Mouse (Mus musculus) frontal cortex, postnatal 14 days (tissue): Measurements from ENCODE around the gene Dnah5.
"Not testable (repeated sequence)": the region's sequence is repeated elsewhere in the genome, so short reads cannot be mapped to it uniquely, and the experiment has no call there.

ENCODE experiments used
- DNase-seq, 2 experiments: peaks; one replicate each; pipeline ENCODE4 v3.0.0; 2022; ENCODE audit warnings: low spot score in 2 of 2

Gene Dnah5

DNA sequence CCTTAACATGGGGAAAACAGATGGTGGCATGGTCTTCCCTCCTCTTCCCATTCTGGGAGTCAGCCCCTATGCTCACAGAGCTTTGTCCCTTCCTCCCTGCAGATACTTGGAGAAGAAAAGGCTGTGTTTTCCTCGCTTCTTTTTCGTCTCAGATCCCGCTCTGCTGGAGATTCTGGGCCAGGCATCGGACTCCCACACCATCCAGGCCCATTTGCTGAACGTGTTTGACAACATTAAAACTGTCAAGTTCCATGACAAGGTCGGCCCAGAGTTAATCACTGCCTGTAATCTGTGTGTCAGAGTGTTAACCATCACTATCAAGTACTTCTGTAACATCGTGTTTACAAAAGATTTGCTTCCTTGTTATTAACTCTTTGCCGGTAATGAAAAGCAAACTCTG, 103.6 kb downstream of the Dnah5 start:
- no peak for DNase-seq

DNA sequence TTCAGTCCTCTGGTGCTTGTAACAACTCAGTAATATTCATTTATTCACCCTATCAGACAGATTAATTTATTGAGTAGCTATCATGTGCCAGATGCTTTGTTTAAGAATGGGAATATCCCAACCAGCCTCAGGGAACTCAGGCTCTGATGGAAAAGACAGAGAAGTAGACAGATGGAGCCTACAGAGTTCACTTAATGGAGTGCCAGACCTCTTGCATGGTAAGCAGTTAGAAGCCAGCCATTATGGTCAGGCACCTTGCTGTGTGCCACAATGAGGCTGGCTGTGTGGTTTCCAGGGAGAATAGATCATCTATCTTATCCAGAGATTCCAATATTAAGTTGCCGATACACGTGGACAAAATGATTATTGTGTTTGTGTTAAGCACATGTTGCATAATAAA, 104.3 kb downstream of the Dnah5 start:
- DNase-seq, result no peak

DNA sequence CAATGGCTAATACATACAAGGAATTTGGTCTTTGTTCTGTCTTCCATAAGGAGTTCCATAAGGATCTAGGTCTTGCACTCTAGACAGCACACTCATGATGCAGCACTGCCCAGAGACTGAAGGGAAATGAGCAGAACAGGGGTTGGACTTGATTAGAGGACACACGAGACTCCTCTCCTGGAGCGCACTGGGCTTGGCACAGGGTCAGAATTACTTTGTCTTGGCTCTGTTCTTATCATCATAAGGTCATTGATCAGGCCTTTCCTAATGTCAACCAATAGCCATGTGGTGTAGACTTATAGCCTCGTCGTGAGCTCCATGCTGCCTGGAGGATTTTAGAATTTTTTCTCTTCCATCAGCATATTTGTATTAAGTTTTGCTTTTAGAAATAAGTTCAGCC, 107.0 kb downstream of the Dnah5 start:
- no peak for DNase-seq

DNA sequence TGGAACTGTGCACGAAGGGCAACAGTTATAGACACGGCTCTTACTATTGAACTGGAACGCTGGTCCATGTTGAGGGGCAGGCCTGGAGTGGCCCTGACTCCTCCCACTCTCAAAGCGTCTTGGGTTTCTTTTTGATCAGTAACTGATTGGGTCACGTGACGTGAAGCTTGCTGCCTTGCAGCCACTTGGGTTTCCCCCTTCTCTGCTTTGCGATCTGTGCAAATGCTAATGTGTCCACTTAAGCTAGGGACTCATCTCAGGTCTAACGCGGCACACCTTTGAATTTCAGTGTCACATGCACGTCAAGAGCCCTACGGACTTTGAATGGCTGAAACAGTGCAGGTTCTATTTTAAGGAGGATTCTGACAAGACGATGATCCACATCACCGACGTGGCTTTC, 109.9 kb downstream of the Dnah5 start:
- no peak for DNase-seq

DNA sequence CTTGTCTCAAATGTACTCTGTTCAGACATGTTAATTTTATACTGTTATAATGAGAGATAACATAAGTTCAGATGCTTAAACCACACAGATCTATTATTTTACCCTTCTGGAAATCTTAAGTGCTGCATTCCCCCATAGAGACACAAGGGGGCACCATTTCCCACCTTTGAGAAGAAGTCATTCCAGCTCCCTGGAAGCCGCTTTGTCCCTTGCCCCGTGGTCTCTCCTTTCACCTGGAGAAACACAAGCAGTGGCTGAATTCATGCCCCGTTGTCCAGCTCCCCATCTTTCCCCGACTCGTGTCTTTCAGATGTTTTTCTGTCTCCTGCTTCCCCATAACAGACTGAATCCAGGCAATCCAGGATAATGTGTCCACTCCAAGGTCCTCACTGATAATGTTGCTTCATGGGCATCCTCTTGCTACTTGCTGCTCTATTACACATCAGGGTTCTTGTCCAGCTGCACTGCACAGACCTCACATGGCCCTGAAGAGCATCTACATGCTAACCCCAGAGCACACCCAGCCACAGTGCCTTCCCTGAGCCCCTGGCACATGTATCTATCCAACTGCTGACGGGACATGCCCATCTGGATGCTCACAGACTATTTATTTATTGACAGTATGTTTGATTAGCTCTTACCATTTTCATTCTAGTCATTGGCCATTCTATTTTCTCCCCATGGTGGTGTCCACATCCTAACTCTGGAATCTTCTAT, 112.4 kb downstream of the Dnah5 start:
- peak in 1 of 2 experiments; percentile 53 for DNase-seq

DNA sequence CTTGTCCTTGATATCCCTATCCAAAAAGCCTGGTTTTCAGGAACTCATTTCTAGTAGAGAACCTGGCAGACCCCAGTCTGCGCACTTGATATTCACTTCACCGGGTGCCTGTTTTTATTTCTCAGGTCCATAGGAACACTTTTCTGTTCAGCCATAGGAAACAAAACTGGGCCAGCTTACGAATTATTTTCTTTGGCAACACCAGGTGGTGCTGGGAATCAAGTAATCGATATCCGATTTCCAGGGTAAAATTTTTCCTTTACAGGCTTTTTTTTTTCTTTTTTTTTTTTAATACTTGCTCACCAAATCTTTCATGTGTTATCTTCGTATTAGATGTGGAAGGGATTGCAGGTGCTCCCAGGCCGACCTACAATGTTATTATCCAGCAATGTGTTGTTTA, 119.0 kb downstream of the Dnah5 start:
- DNase-seq, result no peak

DNA sequence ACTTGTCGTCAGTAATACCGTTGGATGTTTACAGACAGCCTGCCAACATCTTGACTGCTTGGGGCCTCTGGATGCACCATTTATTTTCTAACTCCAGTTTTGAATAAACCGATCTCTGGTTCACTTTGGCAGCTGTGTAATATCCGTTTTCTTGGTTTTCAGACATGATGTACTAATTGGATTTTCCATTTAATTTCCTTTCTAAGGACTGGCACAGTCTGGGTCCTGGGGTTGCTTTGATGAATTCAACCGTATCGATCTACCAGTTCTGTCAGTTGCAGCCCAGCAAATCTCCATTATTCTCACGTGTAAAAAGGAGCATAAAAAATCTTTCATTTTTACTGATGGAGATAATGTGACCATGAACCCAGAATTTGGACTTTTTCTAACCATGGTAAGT, 123.4 kb downstream of the Dnah5 start:
- no peak for DNase-seq

DNA sequence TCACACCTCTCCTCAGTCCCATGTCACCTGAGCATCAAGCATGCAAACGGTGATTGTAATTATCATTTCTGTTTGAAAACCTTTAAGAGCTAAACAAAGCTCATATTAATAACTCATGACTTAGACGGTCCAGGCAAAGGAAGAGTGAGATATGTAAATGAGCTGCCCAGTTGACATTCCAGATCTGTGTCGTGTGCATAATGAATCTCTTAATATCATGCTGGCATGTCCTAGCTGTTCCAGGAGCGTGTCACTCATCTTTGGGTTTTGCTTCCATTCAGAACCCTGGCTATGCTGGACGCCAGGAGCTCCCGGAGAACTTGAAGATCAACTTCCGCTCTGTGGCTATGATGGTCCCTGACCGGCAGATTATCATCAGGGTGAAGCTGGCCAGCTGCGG, 123.9 kb downstream of the Dnah5 start:
- DNase-seq, result no peak

DNA sequence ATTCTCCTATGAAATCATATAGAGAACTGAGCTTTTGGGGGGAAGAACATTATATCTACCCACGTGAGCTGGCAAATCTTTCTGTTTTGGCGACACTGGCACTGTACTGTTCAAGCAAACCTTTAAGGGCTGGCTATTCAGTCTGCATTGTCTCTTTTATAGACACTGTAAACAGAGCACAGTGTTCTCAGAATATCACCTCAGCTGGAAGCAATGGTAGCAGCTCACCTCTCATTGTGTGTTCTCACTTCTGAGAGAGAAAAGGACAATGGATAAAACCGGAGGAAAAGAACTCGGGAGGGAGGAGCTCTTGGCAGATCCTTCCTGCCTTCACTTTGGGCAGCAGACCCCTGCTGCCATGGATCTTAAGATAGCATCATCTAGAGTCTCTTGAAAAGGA, 137.6 kb downstream of the Dnah5 start:
- no peak for DNase-seq

DNA sequence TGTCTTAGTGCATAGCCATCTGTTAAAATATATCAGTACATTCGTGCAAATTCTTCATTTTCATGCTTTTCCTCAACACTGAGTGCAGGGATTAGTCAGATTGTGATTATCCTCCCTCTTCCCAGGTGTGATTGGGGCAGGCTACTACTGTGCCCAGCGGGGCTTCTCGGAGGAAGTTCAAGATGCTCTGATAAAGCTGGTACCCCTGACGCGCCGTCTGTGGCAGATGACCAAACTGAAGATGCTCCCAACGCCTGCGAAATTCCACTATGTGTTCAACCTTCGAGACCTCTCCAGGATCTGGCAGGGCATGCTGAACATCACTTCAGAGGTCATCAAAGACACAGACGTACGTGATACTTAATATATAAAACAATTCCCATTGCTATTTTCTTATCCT, 164.0 kb downstream of the Dnah5 start:
- DNase-seq, result no peak

DNA sequence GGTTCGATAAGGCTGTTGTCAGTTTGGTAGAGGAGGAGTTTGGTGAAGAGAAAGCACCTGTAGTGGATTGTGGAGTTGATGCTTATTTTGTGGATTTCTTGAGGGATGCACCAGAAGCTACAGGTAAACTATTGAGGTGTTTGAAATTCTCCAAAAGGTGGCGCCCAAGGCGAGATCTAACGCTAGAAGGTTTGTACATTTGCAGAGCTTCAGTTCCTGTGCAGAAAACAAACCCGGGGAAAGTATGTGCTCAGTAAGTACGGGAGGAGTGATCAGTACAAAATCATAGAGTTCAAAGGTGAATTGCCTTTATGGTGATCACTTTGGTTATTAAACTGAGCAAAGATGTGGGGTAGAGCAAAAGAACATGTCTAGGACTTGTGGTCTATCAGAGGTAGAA, 166.9 kb downstream of the Dnah5 start:
- DNase-seq, result no peak

DNA sequence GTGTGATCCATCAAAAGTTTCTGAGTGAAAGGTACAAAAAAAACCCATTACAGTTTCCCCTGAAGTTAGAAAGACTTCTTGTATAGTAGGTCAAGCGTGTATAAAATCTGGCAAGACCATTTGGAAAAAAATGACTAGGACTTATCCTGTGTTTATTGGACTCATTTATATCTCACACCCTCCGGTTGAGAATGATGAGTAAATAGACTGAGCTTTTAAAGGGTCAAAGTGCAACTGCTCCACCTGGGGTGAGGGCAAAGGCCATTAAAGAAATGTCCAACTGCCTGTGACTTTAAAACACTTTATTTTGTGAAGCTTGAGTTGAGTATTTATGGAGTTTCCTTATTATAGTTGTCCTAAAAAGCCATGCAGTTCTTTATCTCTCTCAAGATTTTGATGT, 168.0 kb downstream of the Dnah5 start:
- no peak for DNase-seq

DNA sequence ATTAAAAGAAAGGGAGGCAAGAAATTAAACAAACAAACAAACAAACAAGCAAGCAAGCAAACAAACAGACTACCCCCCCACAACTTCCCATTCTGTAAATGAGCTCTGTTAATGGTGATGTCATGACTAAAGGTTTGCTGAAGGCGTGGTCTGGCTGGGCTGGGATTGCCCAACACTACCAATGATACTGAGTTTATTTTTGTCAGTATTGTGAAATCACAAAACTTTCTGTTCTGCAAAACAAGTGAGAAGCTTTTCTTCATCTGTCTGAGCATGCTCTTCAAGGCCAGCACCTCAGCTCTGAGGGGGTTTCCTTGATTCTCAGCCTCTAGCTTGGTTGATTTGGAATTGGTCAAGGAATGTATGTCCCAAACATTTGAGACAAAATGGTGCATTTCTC, 170.8 kb downstream of the Dnah5 start:
- no peak for DNase-seq

DNA sequence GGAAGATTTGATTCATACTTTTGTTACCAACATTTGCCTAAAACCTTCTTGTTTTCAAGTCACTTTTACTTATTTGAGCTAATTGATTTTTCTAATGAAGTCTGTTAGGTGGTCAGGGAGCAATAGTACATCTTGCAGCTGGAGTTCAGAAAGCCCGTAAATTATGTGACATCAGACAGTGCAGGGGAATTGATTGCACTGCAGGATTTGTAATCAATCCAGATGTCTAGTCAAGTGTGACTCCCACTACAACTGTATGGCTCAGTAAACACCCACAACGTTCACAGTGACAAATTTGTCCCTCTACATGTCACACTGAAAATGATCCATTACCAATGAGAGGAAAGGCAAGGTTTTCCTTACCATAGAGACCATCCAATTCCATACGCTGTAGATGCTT, 177.4 kb downstream of the Dnah5 start:
- no peak for DNase-seq

DNA sequence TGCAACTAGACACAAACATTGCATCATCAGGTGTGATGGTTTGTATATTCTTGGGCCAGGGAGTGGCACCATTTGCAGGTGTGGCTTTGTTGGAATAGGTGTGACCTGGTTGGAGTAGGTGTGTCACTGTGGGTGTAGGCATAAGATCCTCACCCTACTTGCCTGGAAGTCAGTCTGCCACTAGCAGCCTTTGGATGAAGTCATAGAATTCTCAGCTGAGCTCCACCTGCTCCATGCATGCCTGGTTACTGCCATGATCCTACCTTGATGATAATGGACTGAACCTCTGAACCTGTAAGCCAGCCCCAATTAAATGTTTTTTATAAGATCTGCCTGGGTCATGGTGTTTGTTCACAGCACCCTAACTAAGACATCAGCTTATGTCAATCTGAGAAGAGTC, 190.2 kb downstream of the Dnah5 start:
- DNase-seq, result not testable (repeated sequence)

DNA sequence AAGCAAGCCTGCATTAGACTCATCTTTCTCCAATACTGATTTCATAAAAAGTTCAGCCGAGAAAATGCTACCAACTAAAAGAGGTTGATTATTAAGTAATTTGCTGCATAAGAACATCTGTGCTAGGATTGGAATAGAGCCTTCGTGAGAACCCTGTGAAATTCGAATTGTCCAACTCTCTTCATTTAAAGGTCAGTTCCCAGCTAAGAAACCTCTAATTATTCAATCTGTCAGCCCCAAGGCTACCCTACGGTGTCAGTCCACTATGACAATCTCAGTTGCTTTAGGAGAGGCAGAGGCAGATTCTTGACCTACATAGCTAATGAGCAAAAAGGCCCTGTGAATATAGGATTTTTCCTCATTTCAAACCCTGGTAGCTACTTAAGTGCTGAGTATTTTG, 191.9 kb downstream of the Dnah5 start:
- DNase-seq, result no peak

DNA sequence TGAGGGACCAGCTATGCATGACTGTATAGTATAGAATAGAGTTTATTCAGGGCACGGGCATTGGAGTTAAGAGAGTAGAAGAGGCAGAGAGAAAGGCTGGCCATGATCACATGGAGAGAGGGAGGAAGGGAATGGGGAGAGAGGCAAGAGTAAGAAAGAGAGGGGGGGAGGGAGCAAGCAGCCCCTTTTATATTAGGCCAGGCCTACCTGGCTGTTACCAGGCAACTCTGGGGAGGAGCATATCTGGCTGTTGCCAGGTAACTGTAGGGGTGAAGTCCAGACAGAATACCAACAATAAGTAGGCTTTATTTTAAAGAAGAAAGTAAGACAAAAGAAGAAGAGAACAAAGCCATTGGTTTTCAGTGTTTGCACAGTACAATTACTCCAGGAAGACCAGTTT, 194.9 kb downstream of the Dnah5 start:
- DNase-seq, result no peak

DNA sequence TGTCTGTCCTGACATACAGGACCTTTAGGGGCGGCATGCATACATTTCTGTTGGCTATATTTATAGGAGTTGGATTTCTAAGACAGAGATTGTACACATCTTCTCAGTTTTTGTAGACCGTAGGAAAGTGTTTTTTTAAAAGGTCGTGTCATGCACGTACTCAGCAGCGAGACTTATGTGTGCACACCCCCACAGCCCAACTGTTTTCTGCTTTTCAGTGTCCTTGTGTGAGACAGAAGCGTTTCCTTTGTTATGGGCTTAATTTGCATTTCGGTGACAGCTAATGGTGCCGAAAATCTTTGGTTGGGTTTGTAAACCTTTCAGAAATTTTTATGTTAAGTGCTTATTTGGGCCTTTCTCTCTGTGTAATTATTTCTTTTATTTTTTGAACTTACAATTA, 195.7 kb downstream of the Dnah5 start:
- DNase-seq, result no peak

DNA sequence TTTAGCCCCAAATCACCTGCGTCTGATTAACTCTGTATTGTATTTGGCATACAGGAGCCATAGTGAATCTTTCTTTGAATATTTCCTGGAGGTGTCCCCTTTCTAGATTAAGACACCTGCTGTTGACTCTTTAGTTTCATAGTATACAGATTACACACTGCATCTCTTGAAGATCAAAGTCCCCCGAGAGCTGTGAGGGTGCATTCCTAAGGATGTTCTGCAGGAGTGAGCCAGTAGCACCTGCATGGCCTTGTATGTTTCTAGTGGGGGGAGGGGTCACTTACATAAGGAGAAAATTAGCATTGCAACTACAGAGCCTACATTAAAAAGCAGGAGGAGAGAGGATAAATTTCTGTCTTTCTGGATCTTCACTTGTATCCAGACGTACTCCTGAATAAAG, 201.1 kb downstream of the Dnah5 start:
- DNase-seq, result no peak

DNA sequence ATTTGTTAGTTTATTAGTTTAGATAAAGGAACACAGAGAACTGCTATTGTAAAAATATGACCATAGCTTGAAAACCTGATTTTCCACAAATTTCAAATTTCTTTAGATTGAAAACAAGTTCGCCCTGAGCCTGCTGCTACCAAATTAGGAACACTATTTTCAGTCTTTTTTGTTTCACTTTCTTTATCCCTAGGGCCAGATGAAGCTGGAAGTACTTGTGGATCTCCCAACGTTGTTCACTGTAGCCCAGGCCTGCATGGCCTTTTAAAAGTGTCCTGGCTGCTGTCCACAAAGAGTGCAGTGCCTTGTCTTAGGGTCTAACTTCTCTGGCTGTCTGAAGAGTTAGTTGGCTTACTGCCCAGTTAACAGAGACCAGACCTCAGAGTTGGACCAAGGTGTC, 201.6 kb downstream of the Dnah5 start:
- DNase-seq, result no peak

DNA sequence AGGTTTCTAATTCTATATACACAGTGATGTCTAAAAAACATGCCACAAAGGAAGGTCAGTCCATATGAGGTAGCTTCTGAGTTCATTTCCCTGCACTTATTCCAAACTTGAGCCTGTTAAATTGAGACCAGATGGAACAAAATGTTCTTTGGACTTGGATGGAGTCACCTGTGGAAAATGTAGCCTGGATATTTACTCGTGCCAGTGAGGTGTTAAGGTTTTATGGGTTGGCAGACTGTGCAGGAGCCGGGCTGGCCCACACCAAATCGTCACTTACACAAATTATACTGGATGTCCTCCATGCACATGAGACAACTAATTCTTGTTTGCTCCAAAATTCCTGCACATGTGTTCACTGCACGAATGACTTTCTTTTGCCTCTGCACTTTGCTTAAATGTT, 236.2 kb downstream of the Dnah5 start:
- no peak for DNase-seq

DNA sequence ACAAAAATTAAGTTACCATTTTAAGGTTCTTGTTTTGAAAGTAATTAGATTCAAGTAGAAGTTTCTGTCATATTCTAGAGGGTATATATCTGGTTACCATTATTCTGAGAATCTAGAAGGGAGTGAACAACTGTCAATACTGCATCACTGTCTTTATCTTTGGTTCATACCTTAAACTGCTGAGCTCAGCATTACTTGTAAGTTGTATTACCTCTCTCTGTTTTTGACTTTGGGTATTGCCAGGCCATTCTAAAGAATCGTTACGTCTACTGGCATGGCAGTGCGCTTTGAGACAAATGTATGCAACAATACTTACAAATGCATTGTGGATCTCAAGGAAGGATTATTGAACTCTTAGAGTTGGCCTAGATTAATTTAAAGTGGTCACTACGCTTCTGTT, 240.9 kb downstream of the Dnah5 start:
- no peak for DNase-seq

DNA sequence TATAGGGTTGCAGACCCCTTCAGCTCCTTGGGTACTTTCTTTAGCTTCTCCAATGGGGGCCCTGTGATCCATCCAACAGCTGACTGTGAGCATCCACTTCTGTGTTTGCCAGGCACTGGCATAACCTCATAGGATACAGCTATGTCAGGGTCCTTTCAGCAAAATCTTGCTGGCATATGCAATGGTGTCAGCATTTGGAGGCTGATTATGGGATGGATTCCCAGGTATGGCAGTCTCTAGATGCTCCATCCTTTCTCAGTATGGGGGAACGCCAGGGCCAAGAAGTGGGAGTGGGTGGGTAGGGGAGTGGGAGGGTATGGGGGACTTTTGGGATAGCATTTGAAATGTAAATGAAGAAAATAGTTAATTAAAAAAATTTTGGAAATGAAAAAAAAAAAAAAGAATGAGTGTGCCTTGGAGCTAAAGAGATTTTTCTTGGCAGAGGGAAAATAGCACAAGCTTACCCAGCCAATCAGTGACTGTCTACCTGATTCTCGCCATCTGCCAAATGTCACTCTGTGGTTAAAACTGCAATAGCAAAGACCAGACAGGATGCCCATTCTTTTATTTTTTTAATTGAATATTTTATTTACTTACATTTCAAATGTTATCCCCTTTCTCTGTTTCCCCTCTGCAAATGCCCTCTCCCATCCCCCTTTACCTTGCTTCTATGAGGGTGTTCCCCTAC, 257.7 kb downstream of the Dnah5 start:
- not testable (repeated sequence) for DNase-seq
